Mouse (Mus musculus): ENCODE measurements at regions not wholly inside any gene's neighbourhood (a gene's known extent, or its start where the extent isn't known, plus 50 kb on each side); places are given as distances from the start of the nearest gene placed in this dataset.

DNA sequence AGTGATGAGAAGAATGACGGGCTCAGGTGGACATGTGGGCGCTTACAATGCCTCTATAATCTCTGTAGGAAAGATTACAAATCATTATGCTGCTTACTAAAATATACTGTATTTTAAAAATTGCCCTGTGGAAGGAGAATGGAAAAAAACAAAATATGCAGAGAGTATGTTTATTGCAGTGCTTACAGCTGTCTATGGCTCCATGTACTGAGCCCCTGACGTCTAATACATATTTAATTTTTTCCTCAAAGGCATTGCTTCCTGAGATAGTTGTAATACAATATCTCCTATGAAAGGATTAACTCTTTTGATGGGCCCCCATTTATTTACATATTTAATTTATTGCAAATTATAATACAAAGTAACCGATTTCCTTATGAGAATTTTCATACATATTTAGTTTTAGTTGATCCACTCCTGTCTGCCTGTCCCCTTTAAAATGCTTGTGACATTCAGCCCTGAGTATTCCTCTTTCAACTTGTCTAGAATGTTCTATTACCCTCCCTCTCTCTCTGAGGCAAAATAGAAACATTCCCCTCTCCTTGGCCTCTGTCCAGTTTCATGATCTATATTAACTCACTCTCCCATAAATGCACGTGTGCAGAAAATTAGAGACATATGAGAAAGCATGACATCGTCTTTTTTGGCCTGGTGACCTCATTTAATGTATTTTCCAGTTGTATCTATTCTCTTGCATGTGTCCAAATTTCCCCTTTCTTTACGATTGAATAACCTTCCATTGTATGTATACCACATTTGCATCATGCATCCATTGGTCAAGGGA is 273.1 kb upstream of the Mmadhc start:
- intact Hi-C loops (cut with DNase I): no loop called here
- DNase-seq: no peak

DNA sequence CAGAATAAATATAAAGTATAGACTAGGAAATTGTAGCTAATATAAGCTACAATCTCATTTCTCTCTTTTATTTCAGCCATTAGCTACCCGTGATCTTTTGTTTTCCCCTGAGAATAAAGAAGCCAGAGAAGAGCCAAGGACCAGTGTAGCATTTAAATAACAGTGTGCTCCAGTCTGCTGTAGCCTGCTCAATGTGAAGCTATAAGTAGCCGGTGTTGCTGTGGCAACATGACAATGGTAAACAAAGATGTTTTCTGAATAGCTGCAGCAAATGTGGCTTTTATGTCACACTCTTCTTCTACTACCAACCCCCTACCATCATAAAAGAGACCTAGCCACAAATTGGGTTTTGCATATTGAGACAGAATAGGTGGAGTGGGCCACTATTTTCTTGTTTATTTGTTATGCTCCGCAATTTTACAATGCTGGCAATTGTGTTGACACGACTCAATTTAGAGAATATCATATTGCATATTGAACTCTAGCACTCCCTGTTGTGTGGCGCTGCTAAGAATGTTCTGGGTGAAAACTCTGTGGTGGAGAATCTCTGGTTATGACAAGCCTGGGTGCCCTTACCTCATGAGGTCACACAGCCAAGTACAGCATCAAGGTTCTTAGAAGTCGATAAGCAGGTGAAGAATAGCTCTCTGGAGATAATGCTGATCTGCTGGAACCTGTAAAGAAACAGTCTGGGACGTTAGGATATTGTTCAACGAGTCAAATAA is 272.3 kb upstream of the Mmadhc start:
- intact Hi-C loops (cut with DNase I): no loop called here
- DNase-seq: no peak

DNA sequence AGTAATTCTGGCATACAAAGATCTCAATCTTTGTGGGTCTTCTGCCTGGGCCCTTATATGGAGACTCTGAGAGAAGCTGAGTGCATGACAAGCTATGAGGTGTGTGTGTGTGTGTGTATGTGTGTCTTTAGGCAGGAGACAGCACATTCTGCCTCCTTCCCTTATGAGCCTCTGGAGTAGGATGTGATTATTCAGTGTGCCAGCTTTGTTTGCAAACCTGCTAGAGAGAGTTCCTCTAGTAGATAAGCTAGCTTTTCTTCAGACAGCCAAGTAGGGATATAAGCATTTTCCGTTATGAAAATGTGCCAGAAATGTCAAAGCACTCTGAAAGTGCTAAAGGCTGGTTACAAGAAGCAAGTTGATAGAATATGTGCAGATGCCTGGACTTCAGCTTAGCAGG is 270.9 kb upstream of the Mmadhc start:
- intact Hi-C loops (cut with DNase I): no loop called here
- DNase-seq: no peak

DNA sequence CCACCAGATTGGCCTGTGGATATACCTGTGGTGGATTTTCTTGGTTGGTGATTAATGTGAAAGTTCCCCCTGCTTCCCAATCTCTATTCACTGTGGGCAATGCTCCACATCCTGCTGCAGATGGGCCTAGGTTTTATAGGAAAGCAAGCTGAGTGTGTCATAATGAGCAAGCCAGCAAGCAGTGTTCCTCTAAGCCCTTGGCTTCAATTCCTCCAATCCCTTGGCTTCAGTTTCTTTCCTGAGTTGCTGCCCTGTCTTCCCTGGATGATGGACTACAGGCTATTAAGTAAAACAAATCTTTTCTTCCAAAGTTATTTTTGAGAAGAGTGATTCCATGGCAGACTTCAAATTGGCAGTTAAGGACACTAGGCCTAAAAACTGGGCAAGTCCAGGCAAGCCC is 257.4 kb upstream of the Mmadhc start:
- DNase-seq: no peak
- intact Hi-C loops (cut with DNase I): no loop called here

DNA sequence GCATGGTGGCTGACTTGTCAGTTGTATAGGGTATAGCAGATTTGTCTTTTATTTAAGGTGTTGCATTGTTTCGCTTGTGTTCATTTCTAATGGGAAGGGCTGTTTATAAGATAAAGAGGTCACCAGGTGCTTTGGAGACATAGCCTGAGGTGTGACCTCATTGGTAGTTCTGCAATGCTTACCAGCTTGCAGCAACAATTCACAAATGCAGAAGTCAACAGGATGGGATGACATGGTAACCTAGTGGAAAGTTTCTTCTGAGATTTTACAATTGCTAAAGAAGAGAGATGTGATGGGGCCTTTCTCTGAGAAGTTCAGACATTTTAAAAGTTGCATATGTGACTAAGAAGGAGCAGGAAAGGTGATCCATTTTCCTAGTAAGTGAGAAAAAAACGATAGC is 255.8 kb upstream of the Mmadhc start:
- DNase-seq: no peak
- intact Hi-C loops (cut with DNase I): no loop called here

DNA sequence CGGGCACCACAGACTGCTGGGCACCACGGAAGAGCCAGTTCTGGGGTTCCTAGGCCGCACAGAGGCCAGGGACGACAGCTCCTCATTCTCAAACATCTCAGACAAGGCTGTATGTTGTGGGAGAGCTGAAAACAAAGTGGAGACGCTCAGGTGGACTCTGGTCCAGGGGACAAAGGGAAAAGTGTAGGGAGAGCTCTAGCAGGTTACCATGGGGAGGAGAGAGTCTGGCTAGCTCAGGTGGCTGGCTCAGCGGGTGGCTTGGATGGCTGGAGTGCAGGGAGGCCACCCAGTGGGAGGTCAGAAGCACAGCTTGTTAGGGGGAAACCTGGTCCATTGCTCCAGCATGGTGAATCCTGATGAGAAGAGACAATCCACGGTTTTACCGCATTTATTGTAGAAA is 253.3 kb upstream of the Mmadhc start:
- DNase-seq: no peak
- intact Hi-C loops (cut with DNase I): no loop called here

DNA sequence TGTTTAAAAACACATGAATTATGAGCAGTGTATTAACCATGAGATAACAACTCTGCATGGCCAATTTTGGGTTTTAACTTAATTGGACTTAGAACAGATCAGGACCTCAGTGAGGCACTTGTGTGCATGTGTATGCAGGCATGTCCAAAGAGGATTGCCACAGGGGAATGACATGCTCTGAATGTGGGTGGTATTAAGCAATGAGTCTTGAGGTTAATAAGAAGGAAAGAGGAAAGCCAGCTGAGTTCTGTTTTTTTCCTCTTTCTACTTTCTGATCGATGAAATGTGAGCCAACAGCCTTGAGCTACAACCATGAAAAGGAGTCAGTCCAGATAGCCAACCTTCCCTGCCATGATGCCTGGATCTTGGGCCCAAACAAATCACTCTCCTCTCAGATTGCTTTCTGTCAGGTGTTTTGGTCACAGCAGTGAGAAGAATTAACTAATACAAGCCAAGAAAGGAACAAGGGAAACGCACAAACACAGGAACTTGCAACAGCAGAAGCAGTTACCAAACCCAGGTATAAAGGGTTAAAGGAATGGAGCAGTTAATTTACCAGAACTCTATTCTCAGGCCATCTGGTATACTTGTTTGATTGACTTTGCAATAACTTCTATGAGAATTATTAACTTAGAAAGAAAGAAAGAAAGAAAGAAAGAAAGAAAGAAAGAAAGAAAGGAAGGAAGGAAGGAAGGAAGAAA is 243.3 kb upstream of the Mmadhc start:
- no peak for DNase-seq
- intact Hi-C loops (cut with DNase I): no loop called here

DNA sequence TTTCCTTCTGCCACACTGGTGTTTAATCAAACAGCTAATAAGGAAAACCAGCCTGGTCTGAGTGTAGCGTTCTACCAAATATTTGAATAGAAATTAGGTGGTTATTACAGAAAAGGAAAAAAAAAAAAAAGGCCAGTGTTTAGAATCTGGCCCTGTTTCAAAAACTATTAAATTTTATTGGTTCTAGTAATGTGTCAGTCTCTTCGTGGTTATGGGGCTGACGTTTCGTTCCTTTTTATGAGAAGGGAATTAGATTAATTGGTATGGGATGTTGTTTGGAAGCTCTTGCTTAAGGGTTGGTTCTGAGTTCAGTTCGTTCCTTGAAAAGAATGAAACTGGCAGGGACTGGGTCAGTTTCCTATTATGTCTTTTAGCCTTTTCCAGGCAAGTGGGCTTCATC is 241.5 kb upstream of the Mmadhc start:
- no peak for DNase-seq
- intact Hi-C loops (cut with DNase I): no loop called here

DNA sequence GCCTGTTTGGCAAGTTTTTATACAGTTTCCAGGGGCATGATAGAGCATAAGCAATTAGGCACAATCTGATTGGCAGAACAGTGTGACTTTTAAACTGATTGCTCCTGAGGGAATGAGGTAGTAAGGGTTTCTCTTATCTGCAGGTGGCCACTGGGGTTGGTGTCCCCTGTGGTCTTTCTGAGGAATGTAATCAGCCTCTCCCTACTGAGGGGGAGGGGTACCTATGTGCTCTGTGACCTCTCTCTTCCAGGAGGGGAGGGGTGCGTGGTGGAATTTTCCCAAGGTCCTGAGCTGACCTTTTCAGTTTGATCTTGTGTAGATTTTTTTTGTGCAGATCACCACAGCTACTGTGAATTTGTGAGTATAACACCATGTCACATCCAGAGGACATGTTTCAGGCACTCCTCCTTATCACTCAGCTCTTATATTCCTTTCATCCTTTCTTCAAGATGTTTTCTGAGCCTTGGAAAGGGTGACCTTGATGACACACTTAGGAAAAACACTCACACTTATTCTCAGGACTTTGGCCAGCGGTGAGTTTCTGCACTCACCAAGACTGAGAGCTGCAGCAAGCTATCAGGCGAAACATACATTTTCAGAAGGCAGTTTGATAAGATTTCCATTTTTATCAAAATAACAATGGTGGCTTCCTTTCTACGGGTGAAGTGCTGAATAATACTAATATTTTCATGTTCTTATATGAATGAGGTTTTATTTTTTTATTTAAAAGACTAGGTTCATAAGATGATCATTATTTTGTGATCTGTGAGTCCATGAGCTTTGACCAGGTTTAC is 238.7 kb upstream of the Mmadhc start:
- no peak for DNase-seq
- intact Hi-C loops (cut with DNase I): no loop called here

DNA sequence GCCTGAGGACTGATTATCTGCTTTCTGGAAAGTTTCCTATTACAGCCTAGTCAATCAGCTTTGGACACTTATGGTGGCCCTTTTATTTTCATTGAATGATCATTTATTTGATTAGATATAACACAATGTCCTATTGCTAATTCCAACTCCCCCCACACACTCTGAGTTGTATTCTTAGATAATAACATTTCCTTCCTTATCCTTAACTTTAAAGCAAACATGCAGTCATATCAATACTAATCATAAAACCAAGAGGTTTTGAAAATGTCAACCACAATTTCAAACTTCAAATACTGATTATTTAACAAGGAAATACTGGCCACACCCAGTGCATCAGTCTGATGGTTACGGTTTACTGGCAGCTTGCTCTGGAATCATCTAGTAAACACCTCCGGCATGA is 237.1 kb upstream of the Mmadhc start:
- intact Hi-C loops (cut with DNase I): no loop called here
- DNase-seq: no peak

DNA sequence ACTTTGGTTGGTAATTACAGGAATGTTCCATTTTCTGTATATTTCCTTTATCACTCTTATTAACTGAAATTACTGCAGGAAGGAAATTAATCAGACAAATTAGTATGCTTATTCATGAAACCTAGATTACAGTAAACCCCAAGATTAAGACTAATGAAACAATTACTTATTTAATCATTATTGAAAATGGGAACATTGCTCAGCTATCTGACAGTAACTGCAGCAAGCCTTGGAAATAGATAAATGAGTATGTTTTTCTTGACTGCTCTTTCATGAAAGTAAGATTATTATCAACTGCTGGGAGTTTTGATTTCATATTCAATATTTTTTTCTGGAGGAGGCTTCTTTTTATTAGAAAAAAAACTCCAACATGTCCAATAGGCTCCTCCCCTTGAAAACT is 230.8 kb upstream of the Mmadhc start:
- intact Hi-C loops (cut with DNase I): no loop called here
- DNase-seq: no peak

DNA sequence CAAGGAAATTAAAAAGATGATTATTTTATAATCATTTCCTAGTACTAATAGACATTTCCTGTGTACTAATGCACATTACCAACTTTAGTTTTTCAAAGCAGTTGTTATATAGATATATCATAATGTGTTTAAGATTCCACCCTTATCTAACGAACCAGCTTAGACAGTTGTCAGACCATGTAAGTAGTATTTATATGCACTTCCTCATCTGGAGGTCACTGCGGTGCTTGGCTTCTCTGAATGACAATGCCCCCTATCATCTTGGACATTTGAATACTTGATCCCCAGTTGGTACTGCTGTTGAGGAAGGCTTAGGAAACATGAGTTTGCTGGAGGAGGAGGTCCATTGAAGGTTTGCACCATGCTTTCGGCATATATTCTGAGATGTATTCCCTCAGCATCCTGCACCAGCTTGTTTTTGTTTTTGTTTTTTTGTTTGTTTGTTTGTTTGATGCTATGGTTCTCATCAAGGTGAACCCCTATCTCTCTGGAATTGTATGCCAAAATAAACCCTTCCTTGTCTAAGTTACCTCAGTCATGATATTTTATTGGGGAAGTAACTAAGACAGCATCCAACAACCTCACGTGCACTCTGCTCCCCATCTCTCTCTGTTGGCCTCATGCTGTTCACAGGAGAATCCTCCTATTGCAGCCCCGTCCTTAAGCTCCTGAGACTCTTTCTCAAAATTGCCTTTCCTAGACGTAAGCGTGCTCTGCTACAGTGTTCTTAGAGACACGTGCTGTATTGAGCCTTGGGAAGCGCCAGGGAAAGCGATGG is 228.4 kb upstream of the Mmadhc start:
- intact Hi-C loops (cut with DNase I): no loop called here
- no peak for DNase-seq

DNA sequence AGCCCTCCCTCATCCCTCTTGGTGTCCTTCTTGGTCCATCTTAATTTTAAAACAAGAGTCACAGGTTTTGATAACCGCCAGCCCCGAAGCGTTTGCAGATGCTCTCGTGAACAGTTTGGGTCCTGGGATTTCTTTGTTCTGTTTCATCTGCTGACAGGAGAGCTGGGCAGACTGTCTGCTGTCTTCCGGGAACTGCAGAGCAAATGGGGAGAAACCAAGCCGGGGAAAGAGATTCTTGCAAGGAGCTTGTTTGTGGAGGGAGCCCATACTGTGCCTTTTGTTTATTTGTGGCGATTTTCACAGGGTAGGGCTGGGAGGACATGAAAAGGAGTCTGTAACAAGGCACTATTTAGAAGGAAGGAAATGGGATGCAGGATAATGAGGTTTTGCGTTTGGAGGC is 223.6 kb upstream of the Mmadhc start:
- DNase-seq: no peak
- intact Hi-C loops (cut with DNase I): no loop called here

DNA sequence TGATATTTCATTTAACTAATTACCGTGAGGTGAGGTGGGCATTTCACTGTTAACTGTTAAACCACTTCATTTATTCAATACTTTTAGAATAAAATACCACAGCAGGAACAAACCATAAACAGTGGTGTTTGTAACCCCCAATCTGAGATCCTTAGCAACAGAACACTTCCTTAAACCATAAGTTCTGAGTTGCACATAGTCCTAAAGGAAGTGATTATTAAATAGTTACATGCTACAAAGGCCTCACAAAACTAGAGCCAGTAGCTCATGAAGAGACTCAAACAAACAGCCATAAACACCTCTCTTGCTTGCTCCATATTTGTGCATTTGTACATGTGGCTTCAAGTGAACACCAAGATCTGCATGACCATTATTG is 222.5 kb upstream of the Mmadhc start:
- intact Hi-C loops (cut with DNase I): no loop called here
- DNase-seq: no peak

DNA sequence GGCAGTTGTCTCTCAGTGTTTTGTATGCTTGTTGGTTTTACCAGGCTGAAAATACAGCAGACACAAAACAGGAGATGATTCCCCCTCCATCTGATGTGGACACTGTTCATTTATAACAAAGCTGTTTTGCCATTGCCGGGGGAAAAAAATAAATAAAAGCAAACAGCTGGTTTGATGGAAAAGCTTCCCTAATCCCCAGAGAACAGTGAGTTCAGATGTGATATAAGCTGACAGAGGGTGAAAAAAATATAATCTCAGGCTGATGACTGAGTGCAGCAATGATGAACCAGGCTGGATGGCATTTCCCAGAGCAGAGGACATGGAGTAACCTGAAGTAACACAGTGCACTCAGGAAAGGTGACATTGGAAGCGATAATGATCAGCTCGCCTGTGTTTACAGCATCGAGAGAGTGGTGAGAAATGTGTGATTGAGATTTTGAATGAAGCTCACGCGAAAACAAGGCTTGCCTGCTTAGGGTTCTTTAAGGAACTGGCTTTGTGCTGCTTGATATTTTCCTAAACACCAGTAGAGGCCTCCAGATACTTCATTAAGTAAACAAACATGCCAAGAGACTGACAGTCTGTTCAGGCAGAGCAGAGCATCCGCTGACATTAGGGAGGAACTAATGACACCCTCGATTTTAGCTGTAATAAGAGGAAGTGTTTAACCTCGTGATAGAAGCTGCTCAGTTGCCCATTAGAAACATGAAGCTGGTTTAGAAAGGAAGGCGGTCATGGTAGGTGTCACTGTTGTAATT is 221.9 kb upstream of the Mmadhc start:
- intact Hi-C loops (cut with DNase I): no loop called here
- no peak for DNase-seq

DNA sequence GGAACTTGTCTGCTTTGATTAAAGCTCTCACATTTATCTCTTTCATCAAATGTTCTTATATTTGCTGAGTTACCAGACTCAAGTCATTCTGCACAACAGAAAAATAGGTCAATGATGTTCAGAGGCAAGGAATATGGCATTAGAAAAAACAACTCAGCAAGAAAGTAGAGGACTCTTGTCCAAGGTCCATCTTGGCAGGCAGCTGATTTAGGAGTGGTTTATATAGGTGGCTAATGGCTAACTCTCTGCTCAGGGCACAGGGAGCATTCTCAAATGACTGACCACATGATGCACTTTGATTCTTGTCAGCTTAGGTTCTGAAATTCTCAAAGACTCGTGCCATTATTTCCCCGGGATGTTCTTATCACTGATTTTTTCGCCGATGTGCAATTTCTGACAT is 216.7 kb upstream of the Mmadhc start:
- intact Hi-C loops (cut with DNase I): no loop called here
- no peak for DNase-seq

DNA sequence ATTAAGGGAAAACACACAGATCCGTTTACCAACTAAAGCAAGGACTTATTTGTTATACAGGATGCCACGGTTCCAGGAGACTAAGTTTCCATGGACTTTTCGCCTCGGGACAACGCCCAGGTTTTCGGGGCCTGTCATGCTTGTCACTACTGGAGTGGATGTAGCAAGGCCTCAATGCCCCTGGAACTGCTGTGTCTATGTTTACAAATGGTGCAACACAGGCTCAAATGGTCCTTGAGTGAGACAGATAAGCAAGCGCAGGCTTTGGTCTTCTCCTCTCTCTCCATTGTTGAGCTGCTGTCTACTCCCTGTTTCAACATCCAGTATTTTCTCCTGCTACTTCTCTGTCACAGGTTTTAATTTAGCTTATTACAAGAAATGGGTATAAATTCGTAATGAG is 202.1 kb upstream of the Mmadhc start:
- intact Hi-C loops (cut with DNase I): no loop called here
- no peak for DNase-seq

DNA sequence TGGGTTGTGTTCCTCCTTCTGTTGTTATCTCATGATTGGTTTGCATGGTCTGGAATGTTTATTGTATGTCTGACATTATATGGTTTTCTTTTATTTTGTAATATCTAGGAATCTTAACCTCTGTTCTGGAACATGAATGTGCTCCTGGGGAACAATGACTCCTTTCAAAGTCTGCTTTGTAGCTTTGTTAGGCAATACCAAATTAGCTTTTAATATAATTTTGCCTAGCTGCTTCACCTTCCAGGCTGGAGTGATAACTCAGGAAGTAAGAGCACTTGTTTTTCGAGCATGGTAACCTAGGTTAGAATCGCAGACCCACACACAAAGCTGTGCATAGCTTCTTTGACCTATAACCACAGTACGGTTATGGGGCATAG is 199.4 kb upstream of the Mmadhc start:
- intact Hi-C loops (cut with DNase I): no loop called here

DNA sequence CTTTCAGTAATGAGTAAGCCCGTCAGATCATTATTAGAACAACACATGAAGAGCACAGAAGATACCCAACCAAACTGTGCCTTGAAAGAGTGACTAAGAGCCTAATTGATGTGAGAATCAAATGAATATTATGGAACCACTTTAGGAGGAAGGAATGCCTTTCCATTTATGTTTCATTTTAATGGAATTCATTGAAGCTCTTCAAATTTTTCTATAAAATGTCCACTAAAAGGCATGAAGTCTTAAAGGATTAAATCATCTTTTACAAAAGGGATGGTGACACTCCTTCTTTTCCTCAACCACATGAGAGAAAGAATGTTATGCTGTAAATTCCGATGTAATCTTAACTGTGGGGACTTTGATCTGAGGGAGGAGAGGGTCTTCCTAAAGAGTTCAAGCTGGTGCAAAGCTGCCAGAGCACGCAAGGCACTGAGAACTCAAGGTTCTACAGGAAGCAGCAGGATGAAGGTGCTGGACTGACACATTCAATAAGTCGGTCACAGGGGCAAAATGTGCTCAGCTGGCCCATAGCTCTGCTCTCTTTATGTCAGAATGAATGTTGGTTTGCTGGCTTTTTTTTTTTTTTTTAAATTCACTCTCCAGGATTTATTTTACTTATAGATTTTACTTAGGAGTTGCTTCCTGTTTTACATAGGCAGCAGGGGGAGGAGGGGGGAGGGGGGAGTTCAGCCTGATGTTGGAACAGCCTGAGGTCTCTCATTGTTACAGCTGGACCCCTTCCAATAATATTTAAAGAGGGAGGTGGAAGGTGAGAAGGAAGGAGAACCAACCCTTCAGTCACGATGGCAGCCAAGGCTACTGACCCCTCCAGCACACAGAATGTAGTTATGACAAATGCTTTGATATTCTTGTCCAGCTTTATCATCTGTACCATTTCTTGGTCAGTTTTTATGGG is 198.8 kb upstream of the Mmadhc start:
- intact Hi-C loops (cut with DNase I): no loop called here
- no peak for DNase-seq

More for the DNA sequence above, 199.4 kb upstream of the Mmadhc start:
- DNase-seq: no peak
